Mouse (Mus musculus) liver, embryonic 15.5 days (tissue): ENCODE results near the gene Ap3m1. TPM values are rescaled to one million over a fixed set of nuclear protein-coding genes. Genes with fewer than 3 reads are reported as not detected.

Experiments
- ATAC-seq: fragments of 200-750 bp; cut with Nextera tagmentation; 2 replicates; pipeline ENCODE4 v1.8.0; 2017; ENCODE audit warnings: moderate number of reproducible peaks, mild to moderate bottlenecking, moderate library complexity; ENCODE audit not compliant: insufficient read depth
- H3K27ac ChIP-seq: fragments of 300-500 bp; sonication (generic); replicated peaks from 2 replicates; pipeline ENCODE4 v1.5.1; 2015; ENCODE audit warnings: mild to moderate bottlenecking, inconsistent platforms
- H3K27me3 ChIP-seq: fragments of 300-500 bp; sonication (generic); 2 replicates; pipeline ENCODE4 v1.6.1; 2015; ENCODE audit warnings: mild to moderate bottlenecking, inconsistent platforms
- H3K36me3 ChIP-seq: fragments of 300-500 bp; sonication (generic); replicated peaks from 2 replicates; pipeline ENCODE4 v1.6.1; 2015; ENCODE audit warnings: moderate library complexity, mild to moderate bottlenecking, inconsistent platforms
- H3K4me1 ChIP-seq: fragments of 300-500 bp; sonication (generic); replicated peaks from 2 replicates; pipeline ENCODE4 v1.6.1; 2015; ENCODE audit warnings: inconsistent platforms
- H3K4me2 ChIP-seq: fragments of 300-500 bp; sonication (generic); 2 replicates; pipeline ENCODE4 v1.6.1; 2015; ENCODE audit warnings: moderate library complexity, mild to moderate bottlenecking, inconsistent platforms
- H3K4me3 ChIP-seq: fragments of 300-500 bp; sonication (generic); replicated peaks from 2 replicates; pipeline ENCODE4 v1.5.1; 2015; ENCODE audit warnings: mild to moderate bottlenecking, inconsistent platforms
- H3K9ac ChIP-seq: fragments of 300-500 bp; sonication (generic); 2 replicates; pipeline ENCODE4 v1.6.1; 2015; ENCODE audit warnings: moderate library complexity, mild to moderate bottlenecking, inconsistent platforms
- H3K9me3 ChIP-seq: fragments of 300-500 bp; sonication (generic); replicated peaks from 2 replicates; pipeline ENCODE4 v1.6.1; 2016; ENCODE audit warnings: inconsistent platforms
- WGBS: fragments of 180-500 bp; shearing (Covaris S2); methylation state at CpG from one replicate; pipeline ENCODE4 v1.1.7; 2015; ENCODE audit warnings: mixed read lengths; ENCODE audit not compliant: insufficient replicate concordance; 5-methylcytosine and 5-hydroxymethylcytosine counted together
- polyA plus RNA-seq: library from polyadenylated mRNA; unstranded; fragments of >200 nt; fragmentation: Nextera tagmentation; extraction: Ambion mirVana; gene quantifications from 2 replicates; pipeline ENCODE4 v1.2.1, GENCODE M21; 2015

Gene Ap3m1
- polyA plus RNA-seq, 1 experiment from 2014 or later: 30.2 TPM

DNA sequence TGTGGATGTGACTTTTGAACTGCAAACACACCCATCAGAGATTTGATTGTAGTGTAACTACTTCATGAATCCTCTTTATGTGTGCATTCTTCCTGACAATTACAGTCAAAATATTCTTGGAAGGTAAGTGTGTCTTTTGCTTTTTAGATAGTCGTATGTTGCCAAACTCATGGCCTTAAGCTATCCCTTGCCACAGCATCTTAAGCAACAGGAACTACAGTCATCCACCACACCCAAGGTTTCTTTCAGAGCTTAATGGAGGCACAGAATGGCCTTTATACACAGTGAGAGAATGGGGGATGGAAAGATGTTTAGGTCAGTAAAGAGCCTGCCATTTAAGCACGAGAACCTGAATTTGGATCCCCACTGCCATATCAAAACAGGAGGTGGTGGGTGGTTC is 4.5 kb downstream of the Ap3m1 start:
- Histone ChIP-seq H3K36me3 (peaks cover 10% of the 10 kb centered on the region; the same call in 1 of the 2 replicates), H3K9me3 (no peaks in the 10 kb centered on the region; the same call in 1 of the 2 replicates), H3K4me2 (0 out of 2 replicates have a peak overlapping the region, but pooled peaks have one; percentile 4), H3K4me3 (no peak overlapping the region), H3K4me1 (peaks cover 20% of the 10 kb centered on the region), H3K9ac (no peak overlapping the region), H3K27me3 (no peaks in the 10 kb centered on the region), H3K27ac (0 out of 2 replicates have a peak overlapping the region, but pooled peaks have one; percentile 30)
- WGBS: 60% methylated on average over 2 of the region's 2 CpGs
- no peak for ATAC-seq

DNA sequence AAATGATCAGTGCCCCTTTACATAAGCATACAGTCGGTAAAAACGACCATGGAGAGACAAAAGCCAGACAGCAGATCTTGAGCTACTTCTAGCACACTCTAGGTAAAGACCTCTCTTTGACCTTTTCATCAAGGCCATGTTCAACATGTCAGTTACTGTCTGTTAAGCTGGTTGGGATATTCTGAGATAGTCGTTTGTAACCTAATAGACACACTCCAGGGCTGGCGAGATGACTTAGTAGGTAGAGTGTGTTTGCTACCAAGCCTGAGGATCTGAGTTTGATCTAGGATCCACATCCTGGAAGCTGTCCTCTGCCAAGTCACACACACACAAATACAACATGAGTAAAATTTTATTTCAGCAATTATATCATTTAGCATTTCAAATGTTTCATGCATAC is 12.7 kb downstream of the Ap3m1 start:
- peak overlapping the region; percentile 48 for H3K27ac ChIP-seq

DNA sequence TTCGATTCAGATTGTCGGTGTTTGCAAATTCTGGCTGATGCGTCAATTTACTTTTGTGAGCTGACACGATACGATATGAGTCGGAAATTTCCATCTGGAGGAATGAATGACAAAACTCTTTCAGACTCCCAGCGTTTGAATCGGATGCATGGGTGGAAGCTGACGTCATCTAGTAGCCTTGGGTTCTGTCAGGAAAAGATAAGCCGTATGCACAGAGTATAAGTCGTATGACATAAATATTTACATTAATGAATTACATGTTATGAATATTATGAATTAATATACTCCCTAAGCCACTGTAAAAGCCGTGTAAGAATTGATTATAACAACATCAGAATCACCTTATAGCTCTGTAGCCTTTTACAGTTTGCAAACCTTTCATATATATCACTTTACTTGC is 13.2 kb downstream of the Ap3m1 start:
- H3K4me1 ChIP-seq: 0 out of 2 replicates have a peak, but pooled peaks cover 4% of the 10 kb centered on the region
- peaks cover 53% of the 10 kb centered on the region for H3K36me3 ChIP-seq
- no peak overlapping the region for H3K4me3 ChIP-seq
- no peak overlapping the region for H3K9ac ChIP-seq
- no peaks in the 10 kb centered on the region for H3K9me3 ChIP-seq
- H3K4me2 ChIP-seq: no peak overlapping the region
- H3K27ac ChIP-seq: peak overlapping the region; percentile 48
- H3K27me3 ChIP-seq: no peaks in the 10 kb centered on the region
- 60% methylated on average over 12 of the region's 12 CpGs for WGBS
- ATAC-seq: peak; percentile 66

More for the DNA sequence above, 12.7 kb downstream of the Ap3m1 start:
- Histone ChIP-seq H3K4me1 (0 out of 2 replicates have a peak, but pooled peaks cover 4% of the 10 kb centered on the region), H3K27me3 (no peaks in the 10 kb centered on the region), H3K4me3 (no peak overlapping the region), H3K9ac (no peak overlapping the region), H3K4me2 (no peak overlapping the region), H3K9me3 (no peaks in the 10 kb centered on the region), H3K36me3 (peaks cover 53% of the 10 kb centered on the region)
- no peak for ATAC-seq
- 74% methylated on average over 4 of the region's 4 CpGs for WGBS

DNA sequence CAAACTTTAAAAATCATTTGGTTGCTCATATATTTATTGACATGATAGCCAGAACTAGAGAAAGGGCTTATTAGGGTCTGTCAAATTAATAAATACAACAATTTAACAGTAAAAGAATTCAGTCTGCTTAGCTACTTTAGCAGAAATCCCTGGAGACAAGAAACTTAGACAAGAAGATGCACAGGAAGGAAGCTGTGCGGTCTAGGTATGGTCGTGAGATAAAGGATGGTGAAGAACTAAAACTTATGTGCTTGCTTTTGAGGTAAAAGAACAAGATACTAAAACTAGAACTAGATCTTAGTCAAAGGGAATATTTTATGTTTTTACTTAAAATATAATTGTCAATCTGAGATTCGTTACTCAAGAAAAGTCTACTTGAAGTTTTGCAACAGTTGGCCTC is 17.5 kb downstream of the Ap3m1 start:
- H3K9me3 ChIP-seq: no peaks in the 10 kb centered on the region
- ATAC-seq: no peak
- WGBS: 76% methylated on average over 3 of the region's 3 CpGs
- peaks cover 74% of the 10 kb centered on the region for H3K36me3 ChIP-seq
- H3K27ac ChIP-seq: no peak overlapping the region
- H3K27me3 ChIP-seq: no peaks in the 10 kb centered on the region
- H3K4me3 ChIP-seq: no peak overlapping the region
- 0 out of 2 replicates have a peak, but pooled peaks cover 11% of the 10 kb centered on the region for H3K4me1 ChIP-seq
- H3K9ac ChIP-seq: no peak overlapping the region
- no peak overlapping the region for H3K4me2 ChIP-seq

DNA sequence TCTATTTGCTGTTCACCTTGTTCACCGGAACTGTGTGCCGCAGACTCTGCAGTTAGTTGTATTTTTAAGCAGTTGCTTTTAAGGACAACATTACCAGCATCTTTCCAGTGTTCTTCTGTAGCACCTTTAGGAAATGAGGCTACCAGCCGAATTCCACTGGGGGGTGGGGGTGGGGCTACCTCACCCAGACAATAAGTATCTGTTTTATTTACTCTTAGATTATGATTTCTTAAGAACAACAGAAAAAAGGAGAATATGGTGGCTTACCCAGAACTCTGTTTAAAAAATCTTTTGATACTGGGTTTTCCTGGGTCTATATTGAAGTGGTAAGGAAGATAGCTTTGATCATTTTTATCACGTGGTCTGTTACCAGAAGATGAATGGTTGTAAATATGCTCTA is 18.0 kb downstream of the Ap3m1 start:
- Histone ChIP-seq H3K27ac (no peak overlapping the region), H3K4me1 (0 out of 2 replicates have a peak, but pooled peaks cover 7% of the 10 kb centered on the region), H3K27me3 (no peaks in the 10 kb centered on the region), H3K4me2 (no peak overlapping the region), H3K9ac (no peak overlapping the region), H3K36me3 (peaks cover 74% of the 10 kb centered on the region), H3K4me3 (no peak overlapping the region), H3K9me3 (no peaks in the 10 kb centered on the region)
- 86% methylated on average over 4 of the region's 4 CpGs for WGBS
- no peak for ATAC-seq

DNA sequence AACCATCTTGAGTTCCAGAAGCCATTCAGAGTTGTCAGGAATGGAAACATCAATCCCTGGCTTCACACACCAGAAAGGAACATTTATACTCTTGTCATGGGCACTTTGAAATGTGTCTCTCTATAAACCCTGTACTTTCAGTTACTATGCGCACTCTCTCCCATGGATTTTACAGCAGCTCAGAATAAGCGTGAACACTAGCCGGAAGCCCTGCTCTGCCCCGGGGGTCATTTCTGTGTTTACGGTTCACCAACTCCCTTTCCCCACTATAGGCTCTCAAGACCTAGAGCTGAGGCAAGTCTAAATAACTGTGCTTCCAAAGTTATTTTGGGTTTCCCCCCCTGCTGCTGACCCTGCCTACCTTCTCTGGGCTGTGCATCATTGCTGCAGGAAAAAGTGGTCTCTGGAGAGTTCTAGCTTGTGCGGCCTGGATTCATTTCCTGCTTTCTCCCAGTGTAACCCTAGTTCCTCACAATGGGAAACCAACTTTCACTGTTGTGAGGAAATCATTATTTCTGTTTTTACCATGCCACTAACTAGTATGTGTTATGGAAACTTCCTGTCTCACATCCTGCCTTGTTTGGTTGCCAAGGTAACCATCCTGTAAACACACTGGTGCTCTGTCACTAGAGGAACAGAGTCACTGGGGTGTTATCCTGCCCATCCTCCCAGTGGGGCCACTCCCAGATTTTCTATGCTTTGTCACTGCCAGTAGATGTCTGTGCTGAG is 20.4 kb downstream of the Ap3m1 start:
- Histone ChIP-seq H3K27me3 (no peaks in the 10 kb centered on the region), H3K9me3 (no peaks in the 10 kb centered on the region), H3K9ac (no peak overlapping the region), H3K4me2 (no peak overlapping the region), H3K36me3 (peaks cover 74% of the 10 kb centered on the region), H3K4me3 (no peak overlapping the region), H3K4me1 (0 out of 2 replicates have a peak, but pooled peaks cover 7% of the 10 kb centered on the region), H3K27ac (peak overlapping the region; percentile 51)
- peak; percentile 69 for ATAC-seq
- 71% methylated on average over 6 of the region's 6 CpGs for WGBS

DNA sequence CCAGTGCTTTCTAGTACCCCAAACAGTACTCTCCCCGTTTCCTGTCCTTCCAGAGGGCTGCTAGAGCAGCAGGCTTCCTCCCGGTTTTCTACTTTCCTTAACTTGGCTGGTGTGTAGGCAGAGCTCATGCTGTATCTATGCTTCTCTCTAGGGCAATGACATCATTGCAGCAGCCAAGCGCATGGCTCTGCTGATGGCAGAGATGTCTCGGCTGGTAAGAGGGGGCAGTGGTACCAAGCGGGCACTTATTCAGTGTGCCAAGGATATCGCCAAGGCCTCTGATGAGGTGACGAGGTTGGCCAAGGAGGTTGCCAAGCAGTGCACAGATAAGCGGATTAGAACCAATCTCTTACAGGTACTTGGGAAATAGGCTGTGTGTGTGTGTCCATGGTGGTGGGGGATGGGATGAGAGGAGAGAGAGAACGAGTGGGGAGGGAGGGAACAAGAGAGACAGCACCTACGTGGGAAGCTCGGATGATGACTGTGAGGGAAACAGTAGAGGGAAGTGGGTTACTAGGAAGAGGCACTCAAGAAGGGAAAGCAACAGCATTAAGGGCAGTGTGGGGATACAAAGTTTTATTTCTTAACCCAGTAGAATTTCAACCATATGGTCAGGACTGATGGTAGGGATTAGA is 23.2 kb downstream of the Ap3m1 start:
- H3K4me2 ChIP-seq: no peak overlapping the region
- H3K9me3 ChIP-seq: no peaks in the 10 kb centered on the region
- no peaks in the 10 kb centered on the region for H3K27me3 ChIP-seq
- H3K9ac ChIP-seq: no peak overlapping the region
- H3K4me1 ChIP-seq: 0 out of 2 replicates have a peak, but pooled peaks cover 7% of the 10 kb centered on the region
- H3K27ac ChIP-seq: no peak overlapping the region
- no peak for ATAC-seq
- H3K4me3 ChIP-seq: no peak overlapping the region
- 74% methylated on average over 11 of the region's 11 CpGs for WGBS
- H3K36me3 ChIP-seq: peaks cover 85% of the 10 kb centered on the region

DNA sequence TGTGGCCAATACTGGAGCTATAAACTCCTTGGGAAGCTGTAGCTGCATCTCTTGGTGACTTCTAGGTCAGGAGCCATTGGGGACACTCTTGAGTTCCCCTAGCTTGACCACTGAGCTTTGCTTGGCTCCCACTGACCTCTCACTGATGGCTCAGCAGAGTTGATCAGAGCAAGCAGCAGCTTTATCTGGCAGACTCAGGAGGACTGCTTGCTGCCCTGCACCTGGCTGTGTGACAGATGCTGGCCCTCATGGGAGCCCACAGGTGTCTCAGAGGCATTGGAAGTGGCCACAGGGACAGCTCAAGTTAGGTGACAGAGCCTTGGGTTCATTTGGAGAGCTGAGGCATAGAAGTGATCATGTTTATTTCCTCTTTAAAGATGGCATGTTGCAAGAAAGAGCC is 24.8 kb downstream of the Ap3m1 start:
- ATAC-seq: no peak
- H3K9me3 ChIP-seq: no peaks in the 10 kb centered on the region
- no peak overlapping the region for H3K4me2 ChIP-seq
- no peak overlapping the region for H3K27ac ChIP-seq
- H3K4me1 ChIP-seq: 0 out of 2 replicates have a peak, but pooled peaks cover 7% of the 10 kb centered on the region
- H3K9ac ChIP-seq: no peak overlapping the region
- H3K36me3 ChIP-seq: peaks cover 88% of the 10 kb centered on the region
- no peak overlapping the region for H3K4me3 ChIP-seq
- no peaks in the 10 kb centered on the region for H3K27me3 ChIP-seq

DNA sequence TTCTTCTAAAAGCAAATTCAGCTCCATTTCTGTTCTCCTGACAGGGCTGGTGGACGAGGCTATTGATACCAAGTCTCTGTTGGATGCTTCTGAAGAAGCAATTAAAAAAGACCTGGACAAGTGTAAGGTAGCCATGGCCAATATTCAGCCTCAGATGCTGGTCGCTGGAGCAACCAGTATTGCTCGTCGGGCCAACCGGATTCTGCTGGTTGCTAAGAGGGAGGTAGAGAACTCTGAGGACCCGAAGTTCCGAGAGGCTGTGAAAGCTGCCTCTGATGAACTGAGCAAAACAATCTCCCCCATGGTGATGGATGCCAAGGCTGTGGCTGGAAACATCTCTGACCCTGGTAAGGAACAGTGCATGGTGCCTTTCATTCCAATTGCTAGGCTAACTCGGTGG is 31.9 kb downstream of the Ap3m1 start:
- Histone ChIP-seq H3K4me3 (no peak overlapping the region), H3K4me2 (no peak overlapping the region), H3K27ac (no peak overlapping the region), H3K27me3 (no peaks in the 10 kb centered on the region), H3K36me3 (peaks cover 84% of the 10 kb centered on the region), H3K9ac (no peak overlapping the region), H3K4me1 (no peaks in the 10 kb centered on the region), H3K9me3 (no peaks in the 10 kb centered on the region)
- WGBS: 83% methylated on average over 8 of the region's 8 CpGs
- no peak for ATAC-seq

DNA sequence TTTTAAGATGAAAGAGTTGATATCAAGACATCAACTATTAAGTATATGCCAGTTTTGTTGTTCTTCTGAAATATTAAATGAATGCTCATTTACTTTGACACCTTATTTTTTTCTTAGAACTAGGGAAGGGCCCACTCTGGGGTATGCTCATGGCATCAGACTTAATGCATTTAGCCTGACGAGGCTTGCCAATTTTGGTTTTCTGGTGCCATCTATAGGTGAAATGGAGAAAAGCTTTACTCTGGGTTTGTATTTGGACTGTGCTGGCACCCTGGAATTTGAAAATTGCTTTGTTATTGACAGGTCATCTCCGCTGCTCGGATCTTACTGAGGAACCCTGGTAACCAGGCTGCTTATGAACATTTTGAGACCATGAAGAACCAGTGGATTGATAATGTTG is 33.3 kb downstream of the Ap3m1 start:
- ATAC-seq: no peak
- H3K9ac ChIP-seq: no peak overlapping the region
- H3K4me2 ChIP-seq: no peak overlapping the region
- H3K4me1 ChIP-seq: no peaks in the 10 kb centered on the region
- H3K36me3 ChIP-seq: peaks cover 76% of the 10 kb centered on the region
- 52% methylated on average over 3 of the region's 3 CpGs for WGBS
- H3K27ac ChIP-seq: no peak overlapping the region
- no peaks in the 10 kb centered on the region for H3K9me3 ChIP-seq
- no peak overlapping the region for H3K4me3 ChIP-seq
- no peaks in the 10 kb centered on the region for H3K27me3 ChIP-seq

DNA sequence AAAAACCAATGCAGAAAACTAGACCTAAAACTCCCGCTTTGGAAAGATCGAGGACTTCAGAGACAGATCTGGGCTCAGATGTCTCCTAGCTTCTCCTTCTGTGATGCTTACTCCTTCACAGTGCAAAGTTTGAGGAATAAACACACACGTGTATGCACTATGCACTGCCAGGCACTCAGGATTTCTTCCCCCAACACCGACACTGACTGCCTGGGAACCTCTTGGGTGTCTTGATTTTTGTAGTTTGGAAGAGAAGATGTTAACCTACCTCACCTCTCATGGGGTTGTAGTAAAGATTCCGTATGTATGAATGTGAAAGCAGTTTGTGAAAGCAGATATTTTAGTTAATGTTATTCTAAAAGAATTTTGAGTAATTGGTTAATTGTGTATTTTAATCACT is 34.4 kb downstream of the Ap3m1 start:
- Histone ChIP-seq H3K4me1 (no peaks in the 10 kb centered on the region), H3K4me3 (no peak overlapping the region), H3K9ac (no peak overlapping the region), H3K9me3 (no peaks in the 10 kb centered on the region), H3K36me3 (peaks cover 71% of the 10 kb centered on the region), H3K4me2 (no peak overlapping the region), H3K27me3 (no peaks in the 10 kb centered on the region), H3K27ac (no peak overlapping the region)
- 81% methylated on average over 5 of the region's 5 CpGs for WGBS
- ATAC-seq: no peak
